ENCODE assay signal across 12 mouse cellular contexts in genomic region chr1:177069161-177069560, GRCm38 (mm10).
"Had no signal": no experiment of that assay in that cellular context is flagged by ENCODE, and none has a peak within 500 bp of the region (broad histone marks: within the 10 kb centered on the region; RNA-seq: fewer than 3 reads in every experiment).

No protein-coding gene starts in this region.

- DNase-seq: retina, postnatal 1 day; right cerebral cortex, adult 18-20 months; right cerebral cortex, postnatal 14 days; right cerebral cortex, postnatal 25 days; right cerebral cortex, postnatal 4 days; spleen, adult 18-20 months; thymus, adult 18-20 months; thymus, adult 2 months; thymus, postnatal 14 days; thymus, postnatal 25 days; thymus, postnatal 36 days; thymus, postnatal 4 days had no signal
